Mouse (Mus musculus) bone marrow, adult 2 months (tissue): Measurements from ENCODE around the gene Dock1.

Experiments used
- CTCF ChIP-seq: fragments of 200-500 bp; IDR thresholded peaks from 2 replicates; pipeline ENCODE4 v1.5.1; 2011; ENCODE audit warnings: low read length, control low read depth; ENCODE audit not compliant: control insufficient read depth, insufficient read depth
- POLR2A ChIP-seq: fragments of 200-500 bp; IDR thresholded peaks from 2 replicates; pipeline ENCODE4 v1.6.1; 2011; ENCODE audit warnings: low read depth, mild to moderate bottlenecking, control low read depth, low read length, borderline replicate concordance; ENCODE audit not compliant: control insufficient read depth

GRCm38 (mm10) chr7:134729348-134729747 lies 58.9 kb downstream of the Dock1 start:
- TF ChIP-seq CTCF (no peak), POLR2A (no peak)
